Mouse (Mus musculus) 3T3-L1 (cell line): ENCODE data around the gene Wwc2.
A peak's percentile ranks its signal among the peaks of the same experiment; 100 is the strongest.

Experiments used
- DNase-seq: peaks from one replicate; pipeline ENCODE4 v3.0.0-alpha.2; 2015; ENCODE audit warnings: low read depth, low spot score

Wwc2 gene

GRCm38 (mm10) chr8:47905256-47905655 is 85.5 kb downstream of the Wwc2 start:
- DNase-seq: no peak

- peak; percentile 25 for DNase-seq
Observed at GRCm38 (mm10) chr8:47904004-47904403, 86.7 kb downstream of the Wwc2 start.

GRCm38 (mm10) chr8:47902704-47903103 is 88.0 kb downstream of the Wwc2 start:
- DNase-seq: no peak

- no peak for DNase-seq
Observed at GRCm38 (mm10) chr8:47900361-47900760, 90.4 kb downstream of the Wwc2 start.

GRCm38 (mm10) chr8:47899891-47900290 is 90.8 kb downstream of the Wwc2 start:
- no peak for DNase-seq

- DNase-seq: no peak
Observed at GRCm38 (mm10) chr8:47892419-47892818, 98.3 kb downstream of the Wwc2 start.

- no peak for DNase-seq
Observed at GRCm38 (mm10) chr8:47891641-47892040, 99.1 kb downstream of the Wwc2 start.

GRCm38 (mm10) chr8:47890814-47891210 is 99.9 kb downstream of the Wwc2 start:
- no peak for DNase-seq

- peak; percentile 11 for DNase-seq
Observed at GRCm38 (mm10) chr8:47889936-47890813, 100.5 kb downstream of the Wwc2 start.

GRCm38 (mm10) chr8:47888841-47889570 is 101.7 kb downstream of the Wwc2 start:
- peak; percentile 94 for DNase-seq

- no peak for DNase-seq
Observed at GRCm38 (mm10) chr8:47884306-47884705, 106.4 kb downstream of the Wwc2 start.

GRCm38 (mm10) chr8:47883739-47884138 is 107.0 kb downstream of the Wwc2 start:
- no peak for DNase-seq

- no peak for DNase-seq
Observed at GRCm38 (mm10) chr8:47878516-47878915, 112.2 kb downstream of the Wwc2 start.

GRCm38 (mm10) chr8:47875865-47876264 is 114.9 kb downstream of the Wwc2 start:
- no peak for DNase-seq

GRCm38 (mm10) chr8:47874497-47875178 is 116.1 kb downstream of the Wwc2 start:
- no peak for DNase-seq

GRCm38 (mm10) chr8:47872361-47873107 is 118.2 kb downstream of the Wwc2 start:
- peak; percentile 76 for DNase-seq

GRCm38 (mm10) chr8:47867067-47867466 is 123.7 kb downstream of the Wwc2 start:
- DNase-seq: peak; percentile 85

GRCm38 (mm10) chr8:47866568-47866967 is 124.2 kb downstream of the Wwc2 start:
- DNase-seq: no peak

GRCm38 (mm10) chr8:47859259-47859658 is 131.5 kb downstream of the Wwc2 start:
- DNase-seq: no peak

GRCm38 (mm10) chr8:47853356-47853755 is 137.4 kb downstream of the Wwc2 start:
- no peak for DNase-seq

- DNase-seq: no peak
Observed at GRCm38 (mm10) chr8:47852737-47853136, 138.0 kb downstream of the Wwc2 start.
